Mouse (Mus musculus) spleen, adult 2 months (tissue): ENCODE measurements around the gene Rtn3. TPM values are rescaled to one million over a fixed set of nuclear protein-coding genes. Genes with fewer than 3 reads are reported as not detected.

Experiments
- DNase-seq, 2 experiments: peaks; one replicate each; pipeline versions ENCODE4 v3.0.0 to v3.0.0-alpha.2; 2012 to 2021; ENCODE audit warnings: low spot score in 2 of 2, low read depth in 1 of 2
- H3K27ac ChIP-seq: fragments of 200-500 bp; 2 replicates; pipeline ENCODE4 v1.5.1; 2012; ENCODE audit warnings: low read length, inconsistent platforms; ENCODE audit not compliant: insufficient read depth
- H3K27me3 ChIP-seq: fragments of 200-500 bp; 2 replicates; pipeline ENCODE4 v1.6.1; 2012; ENCODE audit warnings: mild to moderate bottlenecking, moderate library complexity, low read length, inconsistent platforms; ENCODE audit not compliant: control insufficient read depth, insufficient read depth
- H3K36me3 ChIP-seq: fragments of 200-500 bp; 2 replicates; pipeline ENCODE4 v1.6.1; 2012; ENCODE audit warnings: mild to moderate bottlenecking, low read length, inconsistent platforms; ENCODE audit not compliant: control insufficient read depth, insufficient read depth
- H3K4me1 ChIP-seq: fragments of 200-500 bp; 2 replicates; pipeline ENCODE4 v1.6.1; 2011; ENCODE audit warnings: inconsistent platforms; ENCODE audit not compliant: control insufficient read depth, insufficient read depth, insufficient read length
- H3K4me3 ChIP-seq: fragments of 200-500 bp; 2 replicates; pipeline ENCODE4 v1.5.1; 2011; ENCODE audit warnings: mild to moderate bottlenecking, inconsistent platforms; ENCODE audit not compliant: insufficient read depth, insufficient read length; ENCODE audit errors: extremely low read depth
- CTCF ChIP-seq: fragments of 200-500 bp; IDR thresholded peaks from 2 replicates; pipeline ENCODE4 v1.5.1; 2011; ENCODE audit warnings: mild to moderate bottlenecking, inconsistent platforms; ENCODE audit not compliant: insufficient read depth, insufficient read length, insufficient replicate concordance; ENCODE audit errors: extremely low read depth
- POLR2A ChIP-seq: fragments of 200-500 bp; IDR thresholded peaks from 2 replicates; pipeline ENCODE4 v1.6.1; 2011; ENCODE audit warnings: low read depth, low read length, inconsistent platforms
- WGBS: fragments of 180-500 bp; shearing (Covaris S2); methylation state at CpG from one replicate; pipeline ENCODE4 v1.1.7; 2018; 5-methylcytosine and 5-hydroxymethylcytosine counted together
- polyA plus RNA-seq: library from polyadenylated mRNA; depleted of rRNA; stranded (reverse); fragments of >200 nt; gene quantifications from 2 replicates; pipeline ENCODE4 v1.2.3, GENCODE M21; 2012

Rtn3 gene
- polyA plus RNA-seq, 1 experiment: 39.6 TPM

- Histone ChIP-seq H3K27me3 (peaks cover 11% of the 10 kb centered on the region), H3K36me3 (no peaks in the 10 kb centered on the region; the same call in 1 of the 2 replicates), H3K4me1 (peaks cover 2% of the 10 kb centered on the region), H3K27ac (no peak overlapping the region), H3K4me3 (peak overlapping the region; percentile 63)
- TF ChIP-seq POLR2A (no peak), CTCF (peak; percentile 87)
- WGBS: 2% methylated on average over 55 of the region's 59 CpGs
- peak; percentile 27 to 62 for DNase-seq
Measured at GRCm38 (mm10) chr19:7417911-7418849, 64.9 kb downstream of the Rtn3 start.

GRCm38 (mm10) chr19:7416834-7417735 lies 66.0 kb downstream of the Rtn3 start, which contains the start of gene 2700081O15Rik:
2700081O15Rik (plus strand) TSS chr19:7417625.
- TF ChIP-seq CTCF: no peak
- no peak for TF ChIP-seq POLR2A
- peak in 1 of 2 experiments; percentile 51 for DNase-seq
- under 1% methylated on average over 102 of the region's 107 CpGs for WGBS
- Histone ChIP-seq H3K36me3 (no peaks in the 10 kb centered on the region), H3K4me1 (peaks cover 2% of the 10 kb centered on the region), H3K4me3 (peak within 1 kb of the TSS; percentile 66), H3K27ac (no peak within 1 kb of the TSS), H3K27me3 (peaks cover 11% of the 10 kb centered on the region)

GRCm38 (mm10) chr19:7415916-7416833 lies 66.9 kb downstream of the Rtn3 start:
- peak overlapping the region; percentile 66; the same call in 1 of the 2 replicates for H3K4me3 ChIP-seq

GRCm38 (mm10) chr19:7412361-7412760 lies 70.7 kb downstream of the Rtn3 start:
- Histone ChIP-seq H3K4me1 (peaks cover 2% of the 10 kb centered on the region; the same call in 1 of the 2 replicates), H3K27ac (no peak overlapping the region), H3K27me3 (peaks cover 7% of the 10 kb centered on the region), H3K4me3 (no peak overlapping the region), H3K36me3 (no peaks in the 10 kb centered on the region)
- TF ChIP-seq POLR2A: no peak
- TF ChIP-seq CTCF: no peak
- no peak for DNase-seq
- WGBS: 88% methylated on average over 2 of the region's 2 CpGs

More at GRCm38 (mm10) chr19:7415916-7416833, 66.9 kb downstream of the Rtn3 start:
- Histone ChIP-seq H3K27me3 (peaks cover 11% of the 10 kb centered on the region), H3K4me1 (peaks cover 2% of the 10 kb centered on the region), H3K27ac (no peak overlapping the region), H3K36me3 (no peaks in the 10 kb centered on the region)
- WGBS: 54% methylated on average over 22 of the region's 22 CpGs
- DNase-seq: no peak
- TF ChIP-seq CTCF (no peak), POLR2A (no peak)

- Histone ChIP-seq H3K4me1 (no peaks in the 10 kb centered on the region), H3K27ac (no peak overlapping the region), H3K27me3 (no peaks in the 10 kb centered on the region), H3K36me3 (no peaks in the 10 kb centered on the region), H3K4me3 (no peak overlapping the region)
- DNase-seq: no peak
- TF ChIP-seq POLR2A (no peak), CTCF (no peak)
- WGBS: 62% methylated on average over 9 of the region's 9 CpGs
Measured at GRCm38 (mm10) chr19:7404623-7405229, 78.4 kb downstream of the Rtn3 start.
